ENCODE assay signal across 10 mouse cellular contexts in genomic region chr1:180901107-180901506, GRCm38 (mm10). TPM values are rescaled to one million over a fixed set of nuclear protein-coding genes. Genes with fewer than 3 reads are reported as not detected.
A peak's percentile ranks its signal among the peaks of the same experiment; 100 is the strongest.
DNase-seq lines count a peak whose midpoint lies in the region; ATAC-seq and TF ChIP-seq lines count a peak whose summit lies in the region.
"Had no signal": no experiment of that assay in that cellular context is flagged by ENCODE, and none has a peak within 500 bp of the region (broad histone marks: within the 10 kb centered on the region; RNA-seq: fewer than 3 reads in every experiment).

No protein-coding gene starts in this region.

- H3K4me3 ChIP-seq in hindbrain, embryonic 14.5 days (replicated peaks; ENCODE audit: low read length) = no peak overlapping the region
- no peak overlapping the region for H3K4me3 ChIP-seq in hindbrain, embryonic 10.5 days
- no peak overlapping the region for H3K4me3 ChIP-seq in E14TG2a.4 (replicated peaks; ENCODE audit: low read length)
- H3K4me3 ChIP-seq in liver, embryonic 13.5 days (replicated peaks) = no peak overlapping the region
- H3K4me3 ChIP-seq: erythroblast, embryonic 14.5 days; liver, embryonic 15.5 days had no signal

- intact Hi-C loops in left cerebral cortex, postnatal 36 days (cut with DNase I) = loop anchor here (2.0 kb wide), 1 partner anchor 74 kb away; no protein-coding TSS in a partner anchor

- no peak overlapping the region for H3K9ac ChIP-seq in hindbrain, embryonic 14.5 days
- H3K9ac ChIP-seq in liver, embryonic 13.5 days = no peak overlapping the region
- H3K9ac ChIP-seq: liver, embryonic 15.5 days had no signal

- peak; percentile 84 for TF ChIP-seq CTCF in E14TG2a.4 (conservative IDR thresholded peaks at IDR 0.05; ENCODE audit: low read length)

- no peak for ATAC-seq in hindbrain, embryonic 14.5 days (ENCODE audit: low FRiP score)
- no peak for ATAC-seq in liver, embryonic 13.5 days (ENCODE audit: low read depth)

- H3K27me3 ChIP-seq in hindbrain, embryonic 14.5 days (ENCODE audit: control insufficient read depth, insufficient read depth, low read length) = no peaks in the 10 kb centered on the region
- 0 out of 2 replicates have a peak, but pooled peaks cover 8% of the 10 kb centered on the region for H3K27me3 ChIP-seq in hindbrain, embryonic 10.5 days (ENCODE audit: insufficient read depth, poor library complexity, severe bottlenecking)
- H3K27me3 ChIP-seq in E14TG2a.4 (ENCODE audit: insufficient read depth, low read length) = no peaks in the 10 kb centered on the region
- 0 out of 2 replicates have a peak, but pooled peaks cover 2% of the 10 kb centered on the region for H3K27me3 ChIP-seq in liver, embryonic 13.5 days

- H3K27ac ChIP-seq in hindbrain, embryonic 14.5 days = no peak overlapping the region
- H3K27ac ChIP-seq in hindbrain, embryonic 10.5 days = no peak overlapping the region
- H3K27ac ChIP-seq in liver, embryonic 13.5 days = peak overlapping the region; percentile 99; the same call in 1 of the 2 replicates

- 3% methylated on average over 4 of the region's 4 CpGs for WGBS in hindbrain, embryonic 14.5 days
- WGBS in hindbrain, embryonic 10.5 days = under 1% methylated on average over 4 of the region's 4 CpGs
- under 1% methylated on average over 4 of the region's 4 CpGs for WGBS in liver, embryonic 13.5 days (ENCODE audit: insufficient replicate concordance)

- H3K36me3 ChIP-seq in hindbrain, embryonic 14.5 days (replicated peaks; ENCODE audit: control insufficient read depth, insufficient read depth) = peaks cover 3% of the 10 kb centered on the region; the same call in 1 of the 2 replicates
- peaks cover 7% of the 10 kb centered on the region for H3K36me3 ChIP-seq in hindbrain, embryonic 10.5 days
- peaks cover 46% of the 10 kb centered on the region for H3K36me3 ChIP-seq in E14TG2a.4 (ENCODE audit: insufficient read depth, low read length)
- H3K36me3 ChIP-seq in liver, embryonic 13.5 days = peaks cover 9% of the 10 kb centered on the region

- H3K9me3 ChIP-seq in hindbrain, embryonic 14.5 days (ENCODE audit: control insufficient read depth, low read length) = no peaks in the 10 kb centered on the region
- H3K9me3 ChIP-seq in hindbrain, embryonic 10.5 days = no peaks in the 10 kb centered on the region
- H3K9me3 ChIP-seq in E14TG2a.4 (ENCODE audit: low read length) = no peaks in the 10 kb centered on the region
- no peaks in the 10 kb centered on the region for H3K9me3 ChIP-seq in liver, embryonic 13.5 days (replicated peaks)
- H3K9me3 ChIP-seq: liver, embryonic 15.5 days had no signal

- peaks cover 15% of the 10 kb centered on the region for H3K4me1 ChIP-seq in hindbrain, embryonic 14.5 days (replicated peaks; ENCODE audit: control insufficient read depth, insufficient read depth, low read length)
- peaks cover 27% of the 10 kb centered on the region for H3K4me1 ChIP-seq in hindbrain, embryonic 10.5 days (replicated peaks)
- peaks cover 66% of the 10 kb centered on the region for H3K4me1 ChIP-seq in E14TG2a.4 (replicated peaks; ENCODE audit: low read depth, low read length)
- peaks cover 40% of the 10 kb centered on the region for H3K4me1 ChIP-seq in liver, embryonic 13.5 days (replicated peaks)

- peak; percentile 85 for DNase-seq in hindbrain, embryonic 14.5 days (ENCODE audit: low spot score)
- DNase-seq in hindbrain, embryonic 10.5 days (ENCODE audit: low spot score) = no peak
- peak; percentile 80 for DNase-seq in adipocyte (ENCODE audit: low spot score)
- peak; percentile 42 for DNase-seq in liver, embryonic 13.5 days
- DNase-seq in urinary bladder, postnatal 36 days (ENCODE audit: low spot score in 2 of 2) = no peak
- DNase-seq in frontal cortex, postnatal 36 days (ENCODE audit: low spot score in 2 of 2) = no peak
- no peak for DNase-seq in left cerebral cortex, postnatal 36 days (ENCODE audit: low spot score in 2 of 2)

- H3K4me2 ChIP-seq in hindbrain, embryonic 14.5 days (replicated peaks) = no peak overlapping the region
- no peak overlapping the region for H3K4me2 ChIP-seq in liver, embryonic 13.5 days
- H3K4me2 ChIP-seq: liver, embryonic 15.5 days had no signal

RNA-seq across cellular contexts. Expression of gene Pycr2, which starts 3.0 kb away (rescaled TPM):
- polyA plus RNA-seq in hindbrain, embryonic 14.5 days (2014; fragmentation: Nextera tagmentation; extraction: Ambion mirVana) = 63.0 and 68.0 TPM in 2 replicates
- polyA plus RNA-seq in hindbrain, embryonic 10.5 days (2016; fragmentation: Nextera tagmentation; extraction: Ambion mirVana) = 125 and 138 TPM in 2 replicates
- polyA plus RNA-seq in liver, embryonic 13.5 days (2015; fragmentation: Nextera tagmentation; extraction: Ambion mirVana) = 122 and 128 TPM in 2 replicates
- total RNA-seq in left cerebral cortex, postnatal 36 days (2021) = 10 to 100 TPM; 26.0 to 27.3 TPM

RNA-seq across cellular contexts. Expression of gene Lefty2, which starts 8.2 kb away (rescaled TPM):
- polyA plus RNA-seq in hindbrain, embryonic 14.5 days (2014; fragmentation: Nextera tagmentation; extraction: Ambion mirVana) = 1.5 and 3.2 TPM in 2 replicates
- 0.13 TPM in 1 of 2 replicates, not detected in the other for polyA plus RNA-seq in hindbrain, embryonic 10.5 days (2016; fragmentation: Nextera tagmentation; extraction: Ambion mirVana)
- polyA plus RNA-seq in liver, embryonic 13.5 days (2015; fragmentation: Nextera tagmentation; extraction: Ambion mirVana) = not detected in 2 replicates
- total RNA-seq in left cerebral cortex, postnatal 36 days (2021) = under 1 TPM; 0.69 to 0.77 TPM
- polyA plus RNA-seq: erythroblast, embryonic 14.5 days; liver, embryonic 15.5 days had no signal

RNA-seq across cellular contexts. Expression of gene Lefty1, which starts 33.7 kb away (rescaled TPM):
- 0.20 and 0.41 TPM in 2 replicates for polyA plus RNA-seq in hindbrain, embryonic 14.5 days (2014; fragmentation: Nextera tagmentation; extraction: Ambion mirVana)
- 0.71 and 0.78 TPM in 2 replicates for polyA plus RNA-seq in hindbrain, embryonic 10.5 days (2016; fragmentation: Nextera tagmentation; extraction: Ambion mirVana)
- 6.0 and 6.5 TPM in 2 replicates for polyA plus RNA-seq in liver, embryonic 13.5 days (2015; fragmentation: Nextera tagmentation; extraction: Ambion mirVana)
- total RNA-seq in left cerebral cortex, postnatal 36 days (2021) = under 1 TPM in 1 of 2 experiments, not detected in 1; 0.20 TPM

RNA-seq across cellular contexts. Expression of gene Tmem63a, which starts 41.0 kb away (rescaled TPM):
- 1.5 and 1.6 TPM in 2 replicates for polyA plus RNA-seq in hindbrain, embryonic 14.5 days (2014; fragmentation: Nextera tagmentation; extraction: Ambion mirVana)
- 3.0 and 3.4 TPM in 2 replicates for polyA plus RNA-seq in hindbrain, embryonic 10.5 days (2016; fragmentation: Nextera tagmentation; extraction: Ambion mirVana)
- 5.2 and 7.5 TPM in 2 replicates for polyA plus RNA-seq in liver, embryonic 13.5 days (2015; fragmentation: Nextera tagmentation; extraction: Ambion mirVana)
- 10 to 100 TPM; 13.8 to 20.6 TPM for total RNA-seq in left cerebral cortex, postnatal 36 days (2021)

RNA-seq across cellular contexts. Expression of gene Sde2, which starts 50.2 kb away (rescaled TPM):
- polyA plus RNA-seq in hindbrain, embryonic 14.5 days (2014; fragmentation: Nextera tagmentation; extraction: Ambion mirVana) = 26.9 and 28.2 TPM in 2 replicates
- polyA plus RNA-seq in hindbrain, embryonic 10.5 days (2016; fragmentation: Nextera tagmentation; extraction: Ambion mirVana) = 33.8 and 40.1 TPM in 2 replicates
- 25.1 and 29.7 TPM in 2 replicates for polyA plus RNA-seq in liver, embryonic 13.5 days (2015; fragmentation: Nextera tagmentation; extraction: Ambion mirVana)
- total RNA-seq in left cerebral cortex, postnatal 36 days (2021) = 10 to 100 TPM; 20.3 to 21.9 TPM

Comparison
In these comparisons a context has a peak if more than half of its experiments do, and no peak if none do; other contexts are left out.
1. DNase-seq: peak in hindbrain, embryonic 14.5 days (single experiment), adipocyte (single experiment) and liver, embryonic 13.5 days (single experiment); none in hindbrain, embryonic 10.5 days (single experiment), urinary bladder, postnatal 36 days (0 of 2), frontal cortex, postnatal 36 days (0 of 2) and left cerebral cortex, postnatal 36 days (0 of 2).